Mouse (Mus musculus) ES-CJ7 (cell line): ENCODE results near the gene Lhpp.

Experiments used
- DNase-seq: peaks from one replicate; pipeline ENCODE4 v3.0.0; 2011; ENCODE audit warnings: low read depth, low spot score

The Lhpp gene

GRCm38 (mm10) chr7:132711579-132711978 lies 101.1 kb downstream of the Lhpp start:
- DNase-seq = no peak

GRCm38 (mm10) chr7:132712044-132712708 lies 101.7 kb downstream of the Lhpp start:
- no peak for DNase-seq

- DNase-seq = no peak
Observed at GRCm38 (mm10) chr7:132712956-132713355, 102.5 kb downstream of the Lhpp start.

GRCm38 (mm10) chr7:132713483-132714126 lies 103.2 kb downstream of the Lhpp start:
- no peak for DNase-seq

- no peak for DNase-seq
Observed at GRCm38 (mm10) chr7:132714236-132714923, 103.9 kb downstream of the Lhpp start.

GRCm38 (mm10) chr7:132715259-132715658 lies 104.8 kb downstream of the Lhpp start:
- no peak for DNase-seq

GRCm38 (mm10) chr7:132719570-132719969 lies 109.1 kb downstream of the Lhpp start:
- no peak for DNase-seq

- DNase-seq = no peak
Observed at GRCm38 (mm10) chr7:132720562-132720961, 110.1 kb downstream of the Lhpp start.

- DNase-seq = no peak
Observed at GRCm38 (mm10) chr7:132722401-132723370, 112.2 kb downstream of the Lhpp start.

- peak; percentile 68 for DNase-seq
Observed at GRCm38 (mm10) chr7:132723906-132724305, 113.5 kb downstream of the Lhpp start.

- no peak for DNase-seq
Observed at GRCm38 (mm10) chr7:132724501-132725062, 114.1 kb downstream of the Lhpp start.

- DNase-seq = no peak
Observed at GRCm38 (mm10) chr7:132726106-132726861, 115.8 kb downstream of the Lhpp start.

- DNase-seq = peak; percentile 27
Observed at GRCm38 (mm10) chr7:132729093-132729831, 118.8 kb downstream of the Lhpp start.

- no peak for DNase-seq
Observed at GRCm38 (mm10) chr7:132730510-132730909, 120.1 kb downstream of the Lhpp start.

- DNase-seq = no peak
Observed at GRCm38 (mm10) chr7:132731558-132731957, 121.1 kb downstream of the Lhpp start.

- no peak for DNase-seq
Observed at GRCm38 (mm10) chr7:132732136-132732789, 121.8 kb downstream of the Lhpp start.

- DNase-seq = no peak
Observed at GRCm38 (mm10) chr7:132733521-132733920, 123.1 kb downstream of the Lhpp start.

GRCm38 (mm10) chr7:132734222-132734621 lies 123.8 kb downstream of the Lhpp start:
- DNase-seq = no peak

- DNase-seq = peak; percentile 99
Observed at GRCm38 (mm10) chr7:132735145-132735544, 124.7 kb downstream of the Lhpp start.
